Mouse (Mus musculus) liver, embryonic 14.5 days (tissue): ENCODE measurements around the gene Zfand4.

ENCODE experiments used
- CTCF ChIP-seq: IDR thresholded peaks from 2 replicates; pipeline ENCODE4 v1.5.1; 2016; ENCODE audit warnings: antibody characterized with exemption, low read depth, control low read depth
- EP300 ChIP-seq: IDR thresholded peaks from 2 replicates; pipeline ENCODE4 v1.6.1; 2016; ENCODE audit warnings: antibody characterized with exemption, low read depth

- TF ChIP-seq CTCF (no peak), EP300 (no peak)
These were observed 83.9 kb downstream of the Zfand4 start for GRCm38 (mm10) chr6:116347953-116348352.
